ENCODE assay signal across 15 mouse cellular contexts in the genomic region with DNA sequence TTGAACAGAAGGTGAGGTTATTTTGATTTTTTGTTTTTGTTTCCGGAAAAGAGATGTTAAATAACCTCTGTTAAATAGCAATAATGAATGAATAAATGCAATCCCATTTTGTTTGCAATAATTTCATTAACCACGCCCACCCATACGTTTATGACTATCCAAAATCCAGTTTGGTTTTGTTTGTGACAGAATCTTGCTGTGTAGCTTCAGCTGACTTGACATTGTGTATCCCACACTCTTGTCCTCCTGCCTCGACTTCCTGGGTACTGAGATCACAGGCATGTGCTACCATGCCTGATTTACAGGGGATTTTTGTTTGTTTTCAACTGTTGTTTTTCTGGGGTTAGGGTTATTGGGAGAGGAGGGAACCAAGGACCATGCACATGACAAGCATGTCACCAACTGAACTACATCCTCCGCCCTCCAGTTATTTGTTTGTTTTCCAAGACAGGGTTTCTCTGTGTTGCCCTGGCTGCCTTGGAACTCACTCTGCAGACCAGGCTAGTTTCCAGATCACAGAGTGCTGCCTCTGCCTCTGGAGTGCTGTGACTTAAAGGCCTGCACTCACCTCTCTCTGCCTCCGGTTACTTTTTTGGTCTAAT. TPM values are rescaled to one million over a fixed set of nuclear protein-coding genes. Genes with fewer than 3 reads are reported as not detected.
A peak's percentile ranks its signal among the peaks of the same experiment; 100 is the strongest.
DNase-seq lines count a peak whose midpoint lies in the region; ATAC-seq and TF ChIP-seq lines count a peak whose summit lies in the region.
"Had no signal": no experiment of that assay in that cellular context is flagged by ENCODE, and none has a peak within 500 bp of the region (broad histone marks: within the 10 kb centered on the region; RNA-seq: fewer than 3 reads in every experiment).

No protein-coding gene starts in this region.

- H3K4me1 ChIP-seq in erythroblast, embryonic 14.5 days (ENCODE audit: control insufficient read depth) = peaks cover 39% of the 10 kb centered on the region
- no peaks in the 10 kb centered on the region for H3K4me1 ChIP-seq in liver, adult 2 months (ENCODE audit: control insufficient read depth, insufficient read depth, low read length)
- peaks cover 11% of the 10 kb centered on the region for H3K4me1 ChIP-seq in bone marrow macrophage, adult 2 months (ENCODE audit: control insufficient read depth, insufficient read depth, low read length)

- peak; percentile 28 for DNase-seq in liver, adult 2 months (ENCODE audit: extremely low read depth, low read depth, low spot score)
- DNase-seq in liver = no peak
- no peak for DNase-seq in kidney, postnatal 14 days
- DNase-seq in adrenal gland, postnatal 4 days (ENCODE audit: low spot score in 2 of 2) = no peak
- DNase-seq: cerebellum, adult 9-10 months; kidney, postnatal 10 days; lung, postnatal 14 days; thymus, postnatal 14 days had no signal

- H3K9me3 ChIP-seq in erythroblast, embryonic 14.5 days (ENCODE audit: control insufficient read depth, low read length) = no peaks in the 10 kb centered on the region
- H3K9me3 ChIP-seq: embryonic facial prominence, embryonic 12.5 days; limb, embryonic 12.5 days; midbrain, embryonic 12.5 days had no signal

- peak overlapping the region; percentile 42 for H3K4me3 ChIP-seq in erythroblast, embryonic 14.5 days (replicated peaks)
- no peak overlapping the region for H3K4me3 ChIP-seq in liver, adult 2 months (ENCODE audit: insufficient read depth, low read depth, low read length)
- no peak overlapping the region for H3K4me3 ChIP-seq in bone marrow macrophage, adult 2 months (ENCODE audit: insufficient read depth, low read length)
- no peak overlapping the region for H3K4me3 ChIP-seq in macrophage (ENCODE audit: inconsistent target)

- no peak for TF ChIP-seq CTCF in liver, adult 2 months (IDR thresholded peaks at IDR 0.05; ENCODE audit: low read depth, low read length)
- no peak for TF ChIP-seq CTCF in bone marrow macrophage, adult 2 months (IDR thresholded peaks at IDR 0.05; ENCODE audit: low read depth, low read length)

- H3K36me3 ChIP-seq in erythroblast, embryonic 14.5 days (ENCODE audit: control insufficient read depth) = peaks cover 14% of the 10 kb centered on the region
- no peaks in the 10 kb centered on the region for H3K36me3 ChIP-seq in liver, adult 2 months (ENCODE audit: control insufficient read depth, insufficient read depth, low read length)
- no peaks in the 10 kb centered on the region for H3K36me3 ChIP-seq in macrophage (ENCODE audit: inconsistent target)
- H3K36me3 ChIP-seq: embryonic facial prominence, embryonic 12.5 days; limb, embryonic 12.5 days; midbrain, embryonic 12.5 days had no signal

- peaks cover 6% of the 10 kb centered on the region; the same call in 1 of the 2 replicates for H3K79me2 ChIP-seq in liver, adult 2 months (ENCODE audit: control insufficient read depth, insufficient read depth, low read length)
- peaks cover 31% of the 10 kb centered on the region for H3K79me2 ChIP-seq in macrophage (ENCODE audit: inconsistent target)

- no peak overlapping the region for H3K27ac ChIP-seq in liver, adult 2 months (replicated peaks; ENCODE audit: insufficient read depth, low read depth, low read length)
- peak overlapping the region; percentile 53; the same call in 1 of the 2 replicates for H3K27ac ChIP-seq in bone marrow macrophage, adult 2 months (ENCODE audit: insufficient read depth, low read depth, low read length)
- H3K27ac ChIP-seq in macrophage = peak overlapping the region; percentile 8; the same call in 1 of the 2 replicates

- TF ChIP-seq POLR2A in liver, adult 2 months (IDR thresholded peaks at IDR 0.05; ENCODE audit: extremely low read depth, insufficient read depth, low read length) = no peak
- TF ChIP-seq POLR2A in bone marrow macrophage, adult 2 months (IDR thresholded peaks at IDR 0.05; ENCODE audit: borderline replicate concordance, low read depth, low read length) = no peak

- no peak for ATAC-seq in erythroblast, adult 5-6 weeks (replicated peaks; ENCODE audit: low FRiP score, poor library complexity, severe bottlenecking)

- no peak overlapping the region for H3K9ac ChIP-seq in liver, adult 2 months (ENCODE audit: low read depth, low read length)

- H3K27me3 ChIP-seq in erythroblast, embryonic 14.5 days (ENCODE audit: control insufficient read depth) = no peaks in the 10 kb centered on the region
- H3K27me3 ChIP-seq in liver, adult 2 months (ENCODE audit: control insufficient read depth, insufficient read depth, low read length) = no peaks in the 10 kb centered on the region
- H3K27me3 ChIP-seq: embryonic facial prominence, embryonic 12.5 days; limb, embryonic 12.5 days; midbrain, embryonic 12.5 days had no signal

- WGBS in liver, adult 2 months = 61% methylated on average over 6 of the region's 6 CpGs
- WGBS in macrophage (ENCODE audit: missing documents) = 73% methylated on average over 5 of the region's 6 CpGs

RNA-seq across cellular contexts. Expression of a gene that starts 1.1 kb away (rescaled TPM):
- 9.5 and 10.7 TPM in 2 replicates for polyA plus RNA-seq in erythroblast, embryonic 14.5 days (2012)
- total RNA-seq in erythroblast, adult 5-6 weeks (2015; ENCODE audit: low replicate concordance) = 55.0 and 62.6 TPM in 2 replicates
- 44.9 and 64.3 TPM in 2 replicates for total RNA-seq in erythroblast, adult 5-6 weeks (2017; ENCODE audit: low replicate concordance)
- 22.3 and 28.0 TPM in 2 replicates for total RNA-seq in liver, adult 2 months (2014; rRNA removed)
- 13.5 and 14.7 TPM in 2 replicates for polyA plus RNA-seq in liver, adult 2 months (2012; rRNA removed)
- polyA plus RNA-seq in bone marrow macrophage, adult 2 months (2012; ENCODE audit: insufficient read depth, insufficient read length, missing spikeins) = 222 and 227 TPM in 2 replicates
- 100 to 1,000 TPM in 25 of 26 experiments, 10 to 100 TPM in 1; 75.8 to 320 (median 144) TPM for total RNA-seq in macrophage (2018; cell fraction: chromatin; rRNA removed)
- 100 to 1,000 TPM; 399 to 624 (median 517) TPM for total RNA-seq in macrophage (2018; cell fraction: cytosol; rRNA removed)
- total RNA-seq in macrophage (2018; cell fraction: nucleus; rRNA removed) = 100 to 1,000 TPM; 178 to 546 (median 438) TPM
- 272 to 584 TPM (median 564 TPM) in 3 replicates for polyA plus RNA-seq in macrophage (2018)
- 100 to 1,000 TPM; 161 TPM for total RNA-seq in adrenal gland, postnatal 4 days (2021)

Comparison
In these comparisons a context has a peak if more than half of its experiments do, and no peak if none do; other contexts are left out.
1. RNA of a gene that starts 1.1 kb away (polyA plus RNA-seq): 272 to 584 TPM in macrophage and 222 to 227 TPM in bone marrow macrophage, adult 2 months; 13.5 to 14.7 TPM in liver, adult 2 months and 9.5 to 10.7 TPM in erythroblast, embryonic 14.5 days; every median in the first group is over 10 times any median in the second.